Mouse (Mus musculus): ENCODE measurements around the gene Epha2.

DNA sequence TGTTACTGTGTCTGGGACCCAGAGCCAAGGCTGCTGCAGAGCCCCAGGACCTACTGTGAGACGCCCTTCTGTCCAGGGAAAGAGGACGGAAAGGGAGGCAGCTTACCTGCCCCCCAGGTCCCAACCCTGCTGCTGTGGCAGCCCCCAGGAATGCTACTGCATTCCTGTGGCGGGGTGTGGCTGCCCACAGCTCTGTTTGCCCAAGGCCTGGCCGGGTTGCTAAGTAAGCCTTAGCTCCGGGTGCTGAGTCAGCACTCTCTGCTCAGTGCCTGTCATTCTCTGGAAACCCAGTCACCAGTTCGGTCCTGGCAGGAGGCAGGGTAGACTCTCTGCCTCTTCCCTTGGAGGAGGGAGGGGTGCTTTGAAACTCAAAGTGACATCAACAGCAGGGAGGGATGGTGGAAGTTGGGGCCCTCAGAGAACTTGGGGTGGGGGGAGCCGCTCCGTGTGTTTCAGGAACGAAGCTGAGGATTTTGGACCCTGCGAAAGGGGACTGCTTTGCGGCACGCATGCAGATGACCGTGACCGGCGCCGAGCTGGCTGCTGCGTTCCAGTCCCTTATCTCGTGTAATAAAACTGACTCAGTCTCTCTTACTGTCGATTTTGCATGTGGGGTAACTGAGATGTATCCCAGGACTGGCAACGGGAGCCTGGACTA, 14.1 kb upstream of the Epha2 start:
- TF ChIP-seq POLR2A (IDR thresholded peaks at IDR 0.05; ENCODE audit: insufficient read length, low read depth), result no peak
- TF ChIP-seq E2F4 (IDR thresholded peaks at IDR 0.05; ENCODE audit: insufficient read depth), result no peak
- TF ChIP-seq POLR2AphosphoS2 (IDR thresholded peaks at IDR 0.05; ENCODE audit: insufficient read length, low read depth), result no peak
- TF ChIP-seq CEBPB (IDR thresholded peaks at IDR 0.05; ENCODE audit: insufficient read depth, poor library complexity, severe bottlenecking), result no peak
- no peak for TF ChIP-seq REST (IDR thresholded peaks at IDR 0.05; ENCODE audit: insufficient read depth, insufficient read length)
- TF ChIP-seq USF1 (IDR thresholded peaks at IDR 0.05; ENCODE audit: low read depth), result no peak
- TF ChIP-seq MYOG (IDR thresholded peaks at IDR 0.05; ENCODE audit: control insufficient read depth in 1 of 3, insufficient read depth in 1 of 3, insufficient read length in 2 of 3, low read depth in 2 of 3), result peak in 1 of 3 experiments; percentile 79
